Mouse (Mus musculus) brain, embryonic 14.5 days (tissue): ENCODE measurements at regions not wholly inside any gene's neighbourhood (a gene's known extent, or its start where the extent isn't known, plus 50 kb on each side); places are given as distances from the start of the nearest gene placed in this dataset.

Experiments
- CTCF ChIP-seq: fragments of 200-500 bp; IDR thresholded peaks from 2 replicates; pipeline ENCODE4 v1.5.1; 2012; ENCODE audit warnings: inconsistent platforms, mild to moderate bottlenecking, moderate library complexity, borderline replicate concordance; ENCODE audit not compliant: insufficient read depth, insufficient read length; ENCODE audit errors: extremely low read depth
- POLR2A ChIP-seq: fragments of 200-500 bp; IDR thresholded peaks from 2 replicates; pipeline ENCODE4 v1.6.1; 2012; ENCODE audit warnings: mild to moderate bottlenecking, inconsistent platforms, borderline replicate concordance; ENCODE audit not compliant: poor library complexity, insufficient read depth, insufficient read length, severe bottlenecking; ENCODE audit errors: extremely low read depth

- TF ChIP-seq POLR2A (no peak), CTCF (no peak)
These were observed 66.1 kb downstream of the Slc4a3 start for GRCm38 (mm10) chr1:75612083-75612720.
